Mouse (Mus musculus): ENCODE measurements at regions not wholly inside any gene's neighbourhood (a gene's known extent, or its start where the extent isn't known, plus 50 kb on each side); places are given as distances from the start of the nearest gene placed in this dataset.
A peak's percentile ranks its signal among the peaks of the same experiment; 100 is the strongest.

DNA sequence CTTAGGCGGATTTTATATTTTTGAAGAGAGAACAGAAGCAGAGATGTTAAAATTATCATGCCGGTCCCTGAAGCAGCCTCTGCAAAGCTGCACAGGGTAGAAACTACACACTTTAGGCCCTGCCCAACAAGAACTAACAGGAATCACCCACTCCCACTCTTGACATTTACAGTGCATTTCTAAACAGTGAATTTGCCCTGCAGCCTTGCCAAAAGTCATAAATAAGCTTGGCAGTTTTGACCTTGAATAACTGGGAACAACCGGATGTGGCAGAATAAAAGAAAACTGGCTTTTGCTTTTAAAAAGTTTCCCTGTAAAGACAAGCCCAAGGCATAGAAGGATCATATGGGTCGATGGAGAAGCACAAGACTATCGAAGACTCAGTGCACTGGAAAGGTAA, 460.1 kb upstream of the Grid2 start:
- peak; percentile 10 for DNase-seq
